Mouse (Mus musculus): Measurements from ENCODE around the gene Ltv1. TPM values are rescaled to one million over a fixed set of nuclear protein-coding genes. Genes with fewer than 3 reads are reported as not detected.
A peak's percentile ranks its signal among the peaks of the same experiment; 100 is the strongest.

Gene Ltv1
- polyA plus RNA-seq, 1 experiment from 2014 or later = 70.1 TPM

DNA sequence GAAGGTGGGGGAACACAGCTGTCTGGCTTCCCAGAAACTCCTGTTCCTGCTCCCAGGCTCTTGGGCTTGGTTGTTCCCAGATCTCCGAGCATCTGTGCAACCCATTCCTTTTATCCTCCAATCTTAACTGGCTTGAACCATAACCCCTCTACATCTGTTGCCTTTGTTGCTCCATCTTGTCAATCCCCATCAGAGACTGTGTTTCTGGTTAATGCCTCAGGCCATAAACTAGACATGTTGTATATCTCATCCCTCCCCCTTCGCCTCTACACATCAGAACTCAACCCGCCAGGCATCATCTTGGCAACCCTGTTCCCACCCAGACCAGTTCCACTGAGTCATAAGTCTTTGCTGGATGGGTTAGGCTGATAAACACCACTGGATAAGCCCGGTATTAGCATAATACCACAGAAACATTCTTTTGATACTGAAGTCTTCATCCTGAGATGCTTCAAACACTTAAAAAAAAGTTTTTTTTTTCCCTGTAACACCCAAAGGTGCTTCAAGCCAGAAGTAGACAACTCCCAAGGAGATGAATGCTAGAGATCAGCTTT is 40.1 kb downstream of the Ltv1 start:
- peak; percentile 67; the same call in 1 of the 2 replicates for ATAC-seq (ENCODE audit: insufficient number of reproducible peaks, low FRiP score, low TSS enrichment, low read depth)
- no peaks in the 10 kb centered on the region for H3K36me3 ChIP-seq
- no peaks in the 10 kb centered on the region for H3K27me3 ChIP-seq
- H3K4me2 ChIP-seq = no peak overlapping the region
- H3K4me1 ChIP-seq = peaks cover 2% of the 10 kb centered on the region
- 64% methylated on average over 4 of the region's 4 CpGs for WGBS
- H3K9me3 ChIP-seq = no peaks in the 10 kb centered on the region
- H3K9ac ChIP-seq = no peak overlapping the region
- 0 out of 2 replicates have a peak overlapping the region, but pooled peaks have one; percentile 11 for H3K27ac ChIP-seq
- no peak overlapping the region for H3K4me3 ChIP-seq

DNA sequence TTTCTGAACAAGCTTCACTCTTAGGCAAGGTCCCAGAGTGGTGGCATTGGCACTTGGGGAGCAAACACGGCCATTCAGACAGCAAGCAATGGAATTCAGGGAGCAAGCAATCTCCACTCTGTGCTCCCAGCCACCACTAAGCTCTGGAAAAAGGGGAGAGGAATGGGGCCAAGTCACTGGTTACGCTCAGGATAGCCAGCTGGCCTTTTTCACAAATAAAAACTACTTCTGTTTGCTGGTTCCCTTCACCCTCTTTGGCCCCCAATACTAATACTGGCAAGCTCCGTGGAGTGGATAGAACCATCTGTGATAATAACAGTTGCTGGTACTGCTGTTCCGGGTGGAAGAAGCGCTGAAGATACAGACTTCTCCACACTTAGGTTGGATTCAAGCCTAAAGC is 41.6 kb downstream of the Ltv1 start:
- Histone ChIP-seq H3K4me2 (no peak overlapping the region), H3K36me3 (no peaks in the 10 kb centered on the region), H3K27ac (peak overlapping the region; percentile 30; the same call in 1 of the 2 replicates), H3K4me3 (no peak overlapping the region), H3K27me3 (no peaks in the 10 kb centered on the region), H3K9me3 (no peaks in the 10 kb centered on the region), H3K4me1 (peaks cover 2% of the 10 kb centered on the region), H3K9ac (no peak overlapping the region)
- 69% methylated on average over 5 of the region's 5 CpGs for WGBS
- ATAC-seq (ENCODE audit: insufficient number of reproducible peaks, low FRiP score, low TSS enrichment, low read depth) = no peak

DNA sequence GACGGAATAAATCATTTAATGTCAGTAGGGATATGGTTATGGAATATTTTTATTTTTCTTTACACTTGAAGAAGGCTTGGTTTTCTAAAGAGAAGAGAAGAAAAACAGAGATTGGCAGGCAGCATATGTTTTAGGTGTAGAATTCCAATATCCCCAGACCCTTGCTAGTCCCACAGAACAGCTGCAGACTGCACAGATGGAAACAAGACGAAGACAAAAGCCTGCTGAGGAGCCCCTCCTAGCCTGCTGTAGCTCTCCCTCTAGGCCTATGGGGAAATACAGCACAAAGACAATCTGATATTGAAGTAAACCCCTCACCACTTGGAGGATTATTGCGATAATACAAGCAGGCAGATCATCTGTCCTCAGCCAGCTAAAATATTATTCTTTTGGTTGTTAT is 42.5 kb downstream of the Ltv1 start:
- H3K9me3 ChIP-seq = no peaks in the 10 kb centered on the region
- no peak for ATAC-seq (ENCODE audit: insufficient number of reproducible peaks, low FRiP score, low TSS enrichment, low read depth)
- no peak overlapping the region for H3K9ac ChIP-seq
- H3K4me1 ChIP-seq = peaks cover 2% of the 10 kb centered on the region
- no peak overlapping the region for H3K4me3 ChIP-seq
- H3K27ac ChIP-seq = peak overlapping the region; percentile 28; the same call in 1 of the 2 replicates
- no peak overlapping the region for H3K4me2 ChIP-seq
- no peaks in the 10 kb centered on the region for H3K27me3 ChIP-seq
- 63% methylated on average over 3 of the region's 3 CpGs for WGBS
- H3K36me3 ChIP-seq = no peaks in the 10 kb centered on the region

DNA sequence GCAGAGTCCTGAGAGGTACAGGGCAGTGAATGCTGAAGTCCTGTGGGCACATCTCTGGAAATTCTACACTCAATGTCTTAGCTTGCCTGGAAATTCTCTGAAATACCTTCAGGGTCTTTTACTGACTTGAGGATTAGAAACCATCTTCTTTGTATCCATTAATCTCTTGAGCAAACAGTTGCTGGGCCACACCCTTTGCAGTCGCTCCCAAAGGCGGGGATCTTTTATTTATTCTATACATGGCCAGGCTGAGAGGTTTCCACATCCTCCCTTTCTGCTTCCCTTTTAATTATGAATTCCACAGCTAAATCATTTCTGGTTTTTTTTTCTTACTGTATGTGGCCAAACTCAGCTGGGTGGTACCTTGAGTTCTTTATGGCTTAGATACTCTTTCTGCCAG is 52.5 kb downstream of the Ltv1 start:
- no peak overlapping the region for H3K9ac ChIP-seq
- no peak overlapping the region for H3K4me2 ChIP-seq
- no peaks in the 10 kb centered on the region for H3K9me3 ChIP-seq
- no peaks in the 10 kb centered on the region for H3K36me3 ChIP-seq
- H3K4me3 ChIP-seq = no peak overlapping the region
- H3K27me3 ChIP-seq = no peaks in the 10 kb centered on the region
- WGBS = 64% methylated on average over 2 of the region's 2 CpGs
- 0 out of 2 replicates have a peak, but pooled peaks cover 4% of the 10 kb centered on the region for H3K4me1 ChIP-seq
- ATAC-seq (ENCODE audit: insufficient number of reproducible peaks, low FRiP score, low TSS enrichment, low read depth) = no peak
- peak overlapping the region; percentile 54 for H3K27ac ChIP-seq

DNA sequence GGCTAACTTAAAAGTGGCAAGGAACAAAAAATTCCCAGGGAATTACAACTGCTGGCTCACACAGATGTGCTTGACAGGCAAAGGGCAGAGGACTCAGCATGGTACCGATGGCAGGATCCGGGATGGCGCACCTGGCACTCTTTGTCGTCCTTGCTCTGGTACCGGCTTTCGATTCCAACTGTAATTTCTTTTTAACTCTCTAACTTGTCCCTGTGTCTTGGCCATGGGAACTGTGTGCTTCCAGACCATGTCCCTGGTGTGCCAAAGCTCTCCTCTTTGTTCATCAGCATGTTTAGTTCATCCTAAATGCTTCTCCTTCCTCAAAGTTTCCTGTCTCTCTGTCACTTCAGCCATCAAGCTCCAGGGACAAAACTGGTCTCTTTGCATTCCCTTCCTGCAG is 55.1 kb downstream of the Ltv1 start:
- 85% methylated on average over 6 of the region's 6 CpGs for WGBS
- Histone ChIP-seq H3K4me2 (no peak overlapping the region), H3K27ac (no peak overlapping the region), H3K36me3 (no peaks in the 10 kb centered on the region), H3K9me3 (no peaks in the 10 kb centered on the region), H3K4me1 (0 out of 2 replicates have a peak, but pooled peaks cover 4% of the 10 kb centered on the region), H3K9ac (no peak overlapping the region), H3K27me3 (no peaks in the 10 kb centered on the region), H3K4me3 (no peak overlapping the region)
- ATAC-seq (ENCODE audit: insufficient number of reproducible peaks, low FRiP score, low TSS enrichment, low read depth) = no peak

DNA sequence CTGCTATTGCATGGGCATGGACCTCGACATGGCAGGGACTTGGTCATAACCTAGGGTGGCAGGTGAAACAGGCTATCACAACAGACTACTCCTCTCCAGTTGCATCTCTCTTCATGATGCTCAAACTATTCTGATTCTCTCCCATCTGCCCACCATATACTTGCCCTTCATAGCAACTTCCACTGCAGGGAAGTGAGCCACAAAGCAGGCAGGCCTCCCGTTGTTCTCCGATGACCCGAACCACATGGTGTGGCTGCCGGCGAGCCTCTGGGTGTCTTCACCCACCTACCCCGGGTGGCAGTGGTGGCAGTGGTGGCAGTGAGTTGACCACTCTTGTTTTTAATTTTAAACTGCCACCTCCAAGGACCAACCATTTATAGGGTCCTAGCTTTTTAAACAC is 57.2 kb downstream of the Ltv1 start:
- 87% methylated on average over 7 of the region's 7 CpGs for WGBS
- no peak for ATAC-seq (ENCODE audit: insufficient number of reproducible peaks, low FRiP score, low TSS enrichment, low read depth)

DNA sequence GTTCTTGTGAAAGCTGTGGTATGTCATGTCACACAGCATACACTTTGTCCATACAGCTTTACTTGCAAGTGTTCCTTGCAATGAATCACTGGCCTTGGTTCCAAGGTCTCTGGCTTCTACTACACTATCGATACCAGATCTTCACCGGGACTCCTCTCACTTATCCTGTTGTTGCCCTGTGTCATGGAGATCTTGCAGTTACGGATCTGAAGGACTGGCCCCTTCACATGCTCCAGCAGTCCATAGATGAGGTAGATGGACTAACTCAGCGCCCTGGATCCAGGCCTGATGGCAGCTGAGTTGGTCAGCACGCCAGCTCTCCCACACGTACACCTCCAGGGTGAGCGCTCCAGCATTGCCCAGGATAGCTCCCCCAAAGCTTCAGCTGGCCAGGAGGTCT is 57.7 kb downstream of the Ltv1 start:
- H3K4me3 ChIP-seq = no peak overlapping the region
- no peak for ATAC-seq (ENCODE audit: insufficient number of reproducible peaks, low FRiP score, low TSS enrichment, low read depth)
- H3K9me3 ChIP-seq = no peaks in the 10 kb centered on the region
- H3K4me2 ChIP-seq = no peak overlapping the region
- H3K27ac ChIP-seq = no peak overlapping the region
- H3K4me1 ChIP-seq = no peaks in the 10 kb centered on the region
- 93% methylated on average over 7 of the region's 7 CpGs for WGBS
- no peaks in the 10 kb centered on the region for H3K27me3 ChIP-seq
- no peaks in the 10 kb centered on the region for H3K36me3 ChIP-seq
- H3K9ac ChIP-seq = no peak overlapping the region

More for the DNA sequence above, 57.2 kb downstream of the Ltv1 start:
- H3K27me3 ChIP-seq = no peaks in the 10 kb centered on the region
- 0 out of 2 replicates have a peak, but pooled peaks cover under 1% of the 10 kb centered on the region for H3K4me1 ChIP-seq
- no peaks in the 10 kb centered on the region for H3K36me3 ChIP-seq
- no peak overlapping the region for H3K4me2 ChIP-seq
- no peak overlapping the region for H3K4me3 ChIP-seq
- no peak overlapping the region for H3K9ac ChIP-seq
- no peaks in the 10 kb centered on the region for H3K9me3 ChIP-seq
- no peak overlapping the region for H3K27ac ChIP-seq

DNA sequence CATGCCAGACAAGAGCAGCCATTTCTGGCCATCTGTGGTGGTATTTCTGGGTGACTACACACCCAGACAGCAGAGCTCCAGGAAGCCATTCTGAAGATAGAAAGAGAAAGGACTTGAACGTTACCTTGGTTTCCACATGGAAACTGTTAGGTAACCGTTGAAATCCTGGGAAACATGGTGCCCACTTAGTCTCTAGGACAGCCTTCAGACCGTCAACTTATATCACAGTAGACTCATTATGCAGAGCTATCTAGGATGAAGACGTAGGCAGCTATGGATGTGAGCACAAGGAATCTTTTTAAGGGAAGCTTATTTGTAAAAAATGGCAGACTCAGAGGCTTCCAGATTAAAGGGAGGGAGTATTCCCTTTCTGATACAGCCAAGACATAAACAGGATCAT is 59.1 kb downstream of the Ltv1 start:
- no peaks in the 10 kb centered on the region for H3K9me3 ChIP-seq
- H3K4me1 ChIP-seq = no peaks in the 10 kb centered on the region
- no peak overlapping the region for H3K4me3 ChIP-seq
- no peak overlapping the region for H3K9ac ChIP-seq
- no peak overlapping the region for H3K4me2 ChIP-seq
- H3K36me3 ChIP-seq = no peaks in the 10 kb centered on the region
- H3K27ac ChIP-seq = no peak overlapping the region
- no peaks in the 10 kb centered on the region for H3K27me3 ChIP-seq
- ATAC-seq (ENCODE audit: insufficient number of reproducible peaks, low FRiP score, low TSS enrichment, low read depth) = no peak
- WGBS = 86% methylated on average over 4 of the region's 4 CpGs

Other genes with a start within 250 kb of the Ltv1 start
- 5.6 and 6.7 TPM in 2 replicates for gene Stx11, start 228.9 kb downstream of the Ltv1 start, polyA plus RNA-seq (2015; fragmentation: Nextera tagmentation; extraction: Ambion mirVana)
- 34.8 and 36.3 TPM in 2 replicates for gene Sf3b5, start 187.8 kb downstream of the Ltv1 start, polyA plus RNA-seq (2015; fragmentation: Nextera tagmentation; extraction: Ambion mirVana)
- 204 and 225 TPM in 2 replicates for gene Plagl1, start 132.7 kb downstream of the Ltv1 start, polyA plus RNA-seq (2015; fragmentation: Nextera tagmentation; extraction: Ambion mirVana)
- gene Zc2hc1b, start 15.1 kb downstream of the Ltv1 start, polyA plus RNA-seq (2015; fragmentation: Nextera tagmentation; extraction: Ambion mirVana) = not detected in 2 replicates